Mouse (Mus musculus): ENCODE measurements at regions not wholly inside any gene's neighbourhood (a gene's known extent, or its start where the extent isn't known, plus 50 kb on each side); places are given as distances from the start of the nearest gene placed in this dataset.
A peak's percentile ranks its signal among the peaks of the same experiment; 100 is the strongest.

DNA sequence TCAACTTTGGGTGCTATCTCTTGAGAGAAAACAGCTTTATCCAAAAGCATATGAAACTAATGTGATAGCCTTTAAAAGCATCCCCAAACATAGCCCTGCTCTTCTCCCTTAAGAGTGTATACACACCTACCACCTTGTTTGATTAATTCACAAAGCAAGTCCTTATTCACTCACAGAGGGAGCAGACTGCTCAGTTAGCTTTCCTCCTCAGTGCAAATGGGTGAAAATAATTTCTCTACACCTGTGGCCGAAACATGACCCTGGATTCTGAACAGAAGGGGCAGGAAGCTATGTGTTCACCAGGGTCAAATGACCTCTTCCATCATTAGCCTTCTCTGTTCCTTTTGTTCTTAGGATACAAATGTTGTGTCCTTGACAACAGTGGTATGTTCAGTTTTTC is 181.2 kb upstream of the Camk1g start:
- Histone ChIP-seq H3K9me3 (no peaks in the 10 kb centered on the region), H3K4me3 (no peak overlapping the region), H3K27ac (peak overlapping the region; percentile 70), H3K27me3 (no peaks in the 10 kb centered on the region), H3K4me1 (0 out of 2 replicates have a peak, but pooled peaks cover 3% of the 10 kb centered on the region), H3K9ac (no peak overlapping the region), H3K36me3 (no peaks in the 10 kb centered on the region), H3K4me2 (no peak overlapping the region)
- ATAC-seq (ENCODE audit: insufficient number of reproducible peaks, low FRiP score, low TSS enrichment, low read depth), result no peak
- WGBS, result 67% methylated on average over 1 of the region's 1 CpGs

DNA sequence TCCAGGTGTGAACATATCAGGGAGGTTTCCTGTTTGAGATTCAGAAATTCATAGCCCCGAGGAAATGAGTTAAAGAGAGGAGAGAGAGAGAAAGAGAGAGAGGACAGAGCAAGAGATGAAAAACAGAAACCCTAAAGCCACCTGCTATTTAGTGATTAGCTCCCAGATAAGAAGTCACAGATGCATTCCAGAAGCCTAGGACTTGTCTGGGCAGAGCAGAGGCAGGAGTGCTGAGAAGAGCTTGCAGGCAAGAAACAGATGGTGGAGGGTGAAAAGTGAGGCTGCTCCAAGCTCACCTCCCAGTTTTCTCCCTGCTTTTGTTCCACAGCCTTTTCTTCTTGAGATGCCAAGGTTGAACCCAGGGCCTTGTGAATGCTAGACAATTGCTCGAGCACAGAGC is 180.7 kb upstream of the Camk1g start:
- WGBS, result 20% methylated on average over 2 of the region's 2 CpGs

DNA sequence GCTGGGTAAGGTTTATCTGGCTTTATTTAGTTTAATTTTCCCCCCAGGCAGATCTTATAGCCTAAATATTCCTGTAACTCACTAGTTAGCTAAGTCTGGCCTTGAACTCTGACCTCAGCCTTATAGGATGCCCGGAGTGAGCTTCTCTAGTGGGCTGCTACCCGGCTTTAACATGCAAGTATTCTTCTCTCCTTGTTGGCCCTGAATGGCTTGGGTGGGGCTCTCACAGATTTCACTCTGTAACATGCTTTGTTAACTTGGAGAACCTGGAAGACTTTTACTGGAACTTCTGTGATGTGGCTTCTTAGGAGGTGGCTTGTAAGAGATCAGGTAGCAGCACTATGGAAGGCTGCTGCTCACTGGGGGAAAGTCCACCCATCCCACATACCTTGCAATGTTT is 177.3 kb upstream of the Camk1g start:
- no peaks in the 10 kb centered on the region for H3K9me3 ChIP-seq
- no peak overlapping the region; the same call in 1 of the 2 replicates for H3K27ac ChIP-seq
- no peak overlapping the region for H3K4me3 ChIP-seq
- H3K27me3 ChIP-seq, result no peaks in the 10 kb centered on the region
- no peak overlapping the region for H3K9ac ChIP-seq
- WGBS, result 68% methylated on average over 2 of the region's 2 CpGs
- no peak overlapping the region for H3K4me2 ChIP-seq
- H3K4me1 ChIP-seq, result no peaks in the 10 kb centered on the region
- ATAC-seq (ENCODE audit: insufficient number of reproducible peaks, low FRiP score, low TSS enrichment, low read depth), result no peak
- no peaks in the 10 kb centered on the region for H3K36me3 ChIP-seq

More for the DNA sequence above, 180.7 kb upstream of the Camk1g start:
- Histone ChIP-seq H3K27ac (peak overlapping the region; percentile 70), H3K9ac (no peak overlapping the region), H3K36me3 (no peaks in the 10 kb centered on the region), H3K9me3 (no peaks in the 10 kb centered on the region), H3K4me3 (no peak overlapping the region), H3K27me3 (no peaks in the 10 kb centered on the region), H3K4me2 (no peak overlapping the region), H3K4me1 (0 out of 2 replicates have a peak, but pooled peaks cover 3% of the 10 kb centered on the region)
- ATAC-seq (ENCODE audit: insufficient number of reproducible peaks, low FRiP score, low TSS enrichment, low read depth), result no peak

DNA sequence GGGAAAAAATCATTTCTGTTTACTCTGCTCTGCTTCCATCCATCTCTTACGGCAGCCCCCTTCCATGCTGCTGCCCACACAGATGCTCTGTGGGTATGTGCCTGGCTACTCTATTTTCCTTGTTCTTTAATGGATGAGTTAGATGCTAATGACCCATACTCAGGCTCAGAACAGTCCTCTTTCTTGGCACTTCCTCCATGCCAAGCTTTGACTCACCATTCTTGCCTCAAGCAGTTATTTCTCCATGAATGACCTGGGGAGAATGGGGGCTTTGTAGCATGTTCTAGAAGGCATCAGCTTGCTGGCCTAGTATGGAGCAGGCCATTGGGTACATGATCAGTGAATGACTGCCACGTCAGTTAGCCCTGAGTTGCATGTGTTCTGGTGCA is 175.9 kb upstream of the Camk1g start:
- Histone ChIP-seq H3K27ac (no peak overlapping the region), H3K9me3 (no peaks in the 10 kb centered on the region)
- ATAC-seq (ENCODE audit: insufficient number of reproducible peaks, low FRiP score, low TSS enrichment, low read depth), result no peak

GRCm38 (mm10) chr1:193545406-193546043 is 175.4 kb upstream of the Camk1g start:
- ATAC-seq (ENCODE audit: insufficient number of reproducible peaks, low FRiP score, low TSS enrichment, low read depth), result no peak

More for the DNA sequence above, 175.9 kb upstream of the Camk1g start:
- WGBS, result 68% methylated on average over 2 of the region's 2 CpGs
- Histone ChIP-seq H3K4me2 (no peak overlapping the region), H3K36me3 (no peaks in the 10 kb centered on the region), H3K4me3 (no peak overlapping the region), H3K4me1 (peaks cover 4% of the 10 kb centered on the region; the same call in 1 of the 2 replicates), H3K9ac (no peak overlapping the region), H3K27me3 (no peaks in the 10 kb centered on the region)

GRCm38 (mm10) chr1:193544804-193545203 is 174.7 kb upstream of the Camk1g start:
- Histone ChIP-seq H3K4me1 (peaks cover 6% of the 10 kb centered on the region; the same call in 1 of the 2 replicates), H3K36me3 (no peaks in the 10 kb centered on the region), H3K27ac (no peak overlapping the region), H3K4me3 (no peak overlapping the region), H3K9ac (no peak overlapping the region), H3K27me3 (no peaks in the 10 kb centered on the region), H3K4me2 (no peak overlapping the region), H3K9me3 (no peaks in the 10 kb centered on the region)
- ATAC-seq (ENCODE audit: insufficient number of reproducible peaks, low FRiP score, low TSS enrichment, low read depth), result no peak

More at GRCm38 (mm10) chr1:193545406-193546043, 175.4 kb upstream of the Camk1g start:
- H3K36me3 ChIP-seq, result no peaks in the 10 kb centered on the region
- no peak overlapping the region for H3K27ac ChIP-seq
- no peak overlapping the region for H3K4me3 ChIP-seq
- no peaks in the 10 kb centered on the region for H3K9me3 ChIP-seq
- H3K9ac ChIP-seq, result no peak overlapping the region
- 77% methylated on average over 4 of the region's 4 CpGs for WGBS
- H3K27me3 ChIP-seq, result no peaks in the 10 kb centered on the region
- peaks cover 5% of the 10 kb centered on the region; the same call in 1 of the 2 replicates for H3K4me1 ChIP-seq
- no peak overlapping the region for H3K4me2 ChIP-seq

DNA sequence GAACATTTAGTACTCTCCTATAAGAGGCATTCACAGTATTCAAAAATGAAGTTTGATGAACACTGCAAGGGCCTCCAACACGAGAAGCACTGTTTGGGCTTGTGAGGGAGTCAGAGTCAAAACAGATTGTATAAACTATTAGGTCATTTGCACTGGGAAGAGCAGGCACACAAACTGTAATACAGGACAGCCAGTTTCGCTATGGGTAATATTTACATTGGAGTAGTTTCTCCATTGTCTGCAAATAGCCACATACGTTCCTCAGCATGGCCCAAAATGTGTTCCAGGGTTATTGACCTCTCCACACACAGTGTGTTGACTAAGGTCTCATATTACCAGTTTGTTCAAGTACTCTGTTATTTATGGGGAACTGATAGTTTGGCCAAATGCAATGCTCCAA is 173.7 kb upstream of the Camk1g start:
- WGBS, result 65% methylated on average over 3 of the region's 3 CpGs
- Histone ChIP-seq H3K4me3 (no peak overlapping the region), H3K4me1 (peaks cover 14% of the 10 kb centered on the region)

DNA sequence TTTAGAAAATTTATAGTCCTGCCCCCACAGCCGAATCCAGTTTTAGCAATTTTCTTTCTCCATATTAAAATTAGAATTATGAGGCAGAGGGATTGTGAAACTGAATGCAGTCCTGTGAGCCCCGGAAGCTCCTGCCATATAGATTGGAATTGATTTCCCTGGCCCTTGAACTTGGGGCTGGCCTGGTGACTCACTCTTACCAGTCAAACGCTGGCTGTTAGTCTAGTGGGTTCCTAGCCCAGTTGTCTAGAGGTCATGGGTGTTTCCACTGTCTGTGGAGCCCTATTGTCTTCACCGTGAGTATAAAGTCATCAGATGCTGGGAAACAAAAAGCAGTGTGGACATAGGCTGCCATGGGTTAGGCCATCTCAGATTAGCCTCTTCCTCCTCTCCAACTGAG is 173.2 kb upstream of the Camk1g start:
- WGBS, result 71% methylated on average over 4 of the region's 4 CpGs
- H3K4me2 ChIP-seq, result no peak overlapping the region
- peaks cover 19% of the 10 kb centered on the region for H3K4me1 ChIP-seq
- no peaks in the 10 kb centered on the region for H3K27me3 ChIP-seq
- no peak overlapping the region for H3K4me3 ChIP-seq
- ATAC-seq (ENCODE audit: insufficient number of reproducible peaks, low FRiP score, low TSS enrichment, low read depth), result no peak
- no peaks in the 10 kb centered on the region for H3K36me3 ChIP-seq
- H3K9me3 ChIP-seq, result no peaks in the 10 kb centered on the region
- no peak overlapping the region for H3K9ac ChIP-seq
- H3K27ac ChIP-seq, result no peak overlapping the region

More for the DNA sequence above, 173.7 kb upstream of the Camk1g start:
- Histone ChIP-seq H3K27me3 (no peaks in the 10 kb centered on the region), H3K36me3 (no peaks in the 10 kb centered on the region), H3K9me3 (no peaks in the 10 kb centered on the region), H3K4me2 (no peak overlapping the region), H3K27ac (no peak overlapping the region), H3K9ac (no peak overlapping the region)
- no peak for ATAC-seq (ENCODE audit: insufficient number of reproducible peaks, low FRiP score, low TSS enrichment, low read depth)

DNA sequence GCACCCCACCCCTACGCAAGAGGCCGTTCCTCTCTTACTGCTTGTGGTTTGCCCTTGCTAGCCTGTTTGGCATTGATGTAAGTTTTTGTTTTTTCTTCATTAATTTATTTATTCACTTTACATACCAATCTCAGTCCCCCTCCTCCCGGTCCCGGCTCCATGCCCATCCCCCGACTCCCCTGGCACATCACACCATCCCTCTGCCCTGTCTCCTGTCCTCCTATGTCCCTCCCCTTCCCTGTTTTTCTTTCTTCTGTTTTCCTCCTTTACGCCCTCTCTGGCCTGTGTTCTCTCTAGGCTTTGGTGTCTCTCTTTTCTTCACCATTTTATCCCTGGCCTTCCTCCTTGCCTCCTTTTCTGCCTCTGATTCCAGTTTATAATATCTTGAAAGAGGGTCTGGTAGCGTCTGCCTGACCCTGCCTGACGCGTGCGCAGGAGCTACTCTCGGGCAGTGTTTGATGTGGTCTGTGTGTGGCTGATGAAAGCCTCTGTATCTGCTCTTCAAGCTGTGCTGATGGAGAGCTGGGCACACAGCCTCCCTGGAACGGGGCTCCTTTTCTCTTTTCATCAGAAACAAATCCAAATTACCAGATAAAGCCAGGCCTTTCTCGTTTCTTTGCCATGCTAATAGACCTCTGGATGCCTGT is 172.0 kb upstream of the Camk1g start:
- no peak for ATAC-seq (ENCODE audit: insufficient number of reproducible peaks, low FRiP score, low TSS enrichment, low read depth)
- Histone ChIP-seq H3K9me3 (no peaks in the 10 kb centered on the region), H3K9ac (no peak overlapping the region), H3K4me2 (no peak overlapping the region), H3K27ac (no peak overlapping the region), H3K27me3 (no peaks in the 10 kb centered on the region), H3K4me1 (peaks cover 27% of the 10 kb centered on the region), H3K4me3 (no peak overlapping the region), H3K36me3 (no peaks in the 10 kb centered on the region)
- WGBS, result 43% methylated on average over 13 of the region's 13 CpGs

- Histone ChIP-seq H3K4me2 (no peak overlapping the region), H3K27me3 (no peaks in the 10 kb centered on the region), H3K36me3 (no peaks in the 10 kb centered on the region), H3K9me3 (no peaks in the 10 kb centered on the region), H3K27ac (no peak overlapping the region), H3K4me3 (no peak overlapping the region), H3K9ac (no peak overlapping the region), H3K4me1 (peaks cover 27% of the 10 kb centered on the region)
- WGBS, result 74% methylated on average over 4 of the region's 4 CpGs
- no peak for ATAC-seq (ENCODE audit: insufficient number of reproducible peaks, low FRiP score, low TSS enrichment, low read depth)
Observed at GRCm38 (mm10) chr1:193541281-193541680, 171.2 kb upstream of the Camk1g start.

DNA sequence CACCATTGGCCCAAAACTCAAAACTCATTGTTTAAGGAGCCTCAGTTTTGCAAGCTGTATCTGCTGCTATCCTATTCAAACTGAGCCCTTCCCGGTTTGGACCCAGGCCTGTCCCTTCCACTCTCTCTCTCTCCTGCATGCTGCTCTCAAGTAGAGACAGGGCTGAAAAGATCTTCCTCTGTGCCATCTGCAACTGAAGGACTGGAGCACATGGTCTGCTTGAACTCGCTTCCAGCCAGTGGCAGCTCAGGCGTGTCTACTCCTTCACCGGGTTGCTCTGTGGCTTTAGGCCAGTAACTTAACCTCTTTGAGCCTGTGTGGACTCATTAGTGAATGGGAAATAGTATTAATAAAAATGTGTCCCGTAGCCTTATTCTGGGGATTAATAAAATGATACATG is 170.4 kb upstream of the Camk1g start:
- Histone ChIP-seq H3K4me2 (no peak overlapping the region), H3K4me1 (peaks cover 27% of the 10 kb centered on the region), H3K9ac (no peak overlapping the region), H3K27me3 (no peaks in the 10 kb centered on the region), H3K4me3 (no peak overlapping the region), H3K36me3 (no peaks in the 10 kb centered on the region), H3K9me3 (no peaks in the 10 kb centered on the region), H3K27ac (no peak overlapping the region)
- WGBS, result 61% methylated on average over 5 of the region's 5 CpGs
- ATAC-seq (ENCODE audit: insufficient number of reproducible peaks, low FRiP score, low TSS enrichment, low read depth), result no peak

DNA sequence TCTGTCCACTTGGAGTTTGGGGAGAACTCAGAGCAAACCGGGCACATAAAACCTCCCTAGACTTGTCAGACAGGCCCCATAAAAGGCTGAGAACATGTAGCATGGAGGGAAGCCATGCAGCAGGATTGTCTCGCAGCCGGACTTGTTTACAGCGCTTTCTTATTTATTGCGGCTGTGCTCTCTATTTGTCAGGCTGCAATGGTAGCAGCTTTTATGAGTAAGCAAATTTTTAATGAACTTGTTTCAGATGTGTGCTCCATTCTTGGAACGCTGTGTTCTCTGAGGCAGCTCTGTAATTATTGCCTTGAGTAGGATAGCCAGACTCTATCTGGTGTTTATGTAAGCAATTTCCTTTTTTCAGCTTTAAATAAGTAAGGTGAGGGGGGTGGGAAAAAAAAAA is 169.2 kb upstream of the Camk1g start:
- Histone ChIP-seq H3K27me3 (no peaks in the 10 kb centered on the region), H3K4me2 (no peak overlapping the region), H3K4me3 (no peak overlapping the region), H3K9ac (no peak overlapping the region), H3K27ac (peak overlapping the region; percentile 22; the same call in 1 of the 2 replicates), H3K9me3 (no peaks in the 10 kb centered on the region), H3K36me3 (no peaks in the 10 kb centered on the region), H3K4me1 (peaks cover 27% of the 10 kb centered on the region)
- no peak for ATAC-seq (ENCODE audit: insufficient number of reproducible peaks, low FRiP score, low TSS enrichment, low read depth)
- WGBS, result 22% methylated on average over 6 of the region's 6 CpGs
